ENCODE assay signal across 11 mouse cellular contexts in the genomic region with DNA sequence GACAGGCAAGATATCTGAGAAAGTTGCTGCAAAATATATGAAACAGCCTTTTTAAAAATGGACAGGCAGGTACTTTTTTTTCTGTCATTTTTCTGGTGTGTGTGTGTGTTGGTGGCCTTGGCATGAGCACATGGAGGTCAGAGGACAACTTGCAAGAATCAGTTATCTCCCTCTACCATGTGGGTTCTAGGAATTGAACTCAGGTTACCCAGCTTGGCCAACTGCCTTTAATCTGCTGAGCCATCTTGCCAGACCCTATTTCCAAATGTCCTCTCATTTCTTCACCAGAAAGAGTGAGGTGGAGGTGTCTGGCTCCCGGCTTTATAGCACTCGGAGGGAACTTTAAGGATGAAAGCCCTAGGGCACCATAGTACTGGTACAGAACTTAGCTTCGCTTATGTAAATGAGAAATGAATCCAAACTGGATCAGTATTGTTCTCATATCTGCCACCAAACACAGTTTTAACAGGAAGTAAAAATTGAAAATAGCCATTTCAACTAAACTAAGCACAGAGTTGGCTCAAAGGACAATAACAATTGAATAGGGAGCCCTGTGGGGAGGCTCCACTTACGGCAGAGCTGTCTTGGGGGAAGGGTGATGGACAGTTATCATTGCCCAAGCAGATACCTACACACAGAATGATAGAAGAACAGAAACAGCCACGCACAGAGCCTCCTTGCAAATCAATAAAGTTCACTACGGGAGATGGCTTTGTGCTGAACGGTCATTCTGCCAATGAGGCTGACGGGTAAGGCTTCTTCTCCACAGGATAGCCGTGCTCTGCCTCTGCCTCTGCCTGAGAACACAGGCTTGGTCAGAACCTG. TPM values are rescaled to one million over a fixed set of nuclear protein-coding genes. Genes with fewer than 3 reads are reported as not detected.
A peak's percentile ranks its signal among the peaks of the same experiment; 100 is the strongest.
DNase-seq lines count a peak whose midpoint lies in the region; ATAC-seq and TF ChIP-seq lines count a peak whose summit lies in the region.
"Had no signal": no experiment of that assay in that cellular context is flagged by ENCODE, and none has a peak within 500 bp of the region (broad histone marks: within the 10 kb centered on the region; RNA-seq: fewer than 3 reads in every experiment).

No protein-coding gene starts in this region.

- intact Hi-C loops in heart, postnatal 25 days (cut with DNase I), result loop anchor here (5.0 kb wide), 1 partner anchor 107 kb away; no protein-coding TSS in a partner anchor

- H3K27ac ChIP-seq in heart, embryonic 16.5 days (ENCODE audit: low read length), result peak overlapping the region; percentile 21; the same call in 1 of the 2 replicates
- H3K27ac ChIP-seq in MEL (ENCODE audit: control insufficient read depth, low read depth, low read length), result no peak overlapping the region
- H3K27ac ChIP-seq in liver, embryonic 13.5 days, result peak overlapping the region; percentile 89

- no peak overlapping the region for H3K4me2 ChIP-seq in heart, embryonic 16.5 days (ENCODE audit: low read depth, low read length)
- peak overlapping the region; percentile 37 for H3K4me2 ChIP-seq in liver, embryonic 13.5 days

- H3K27me3 ChIP-seq in heart, embryonic 16.5 days (ENCODE audit: control insufficient read depth, insufficient read depth, low read length), result no peaks in the 10 kb centered on the region
- no peaks in the 10 kb centered on the region for H3K27me3 ChIP-seq in MEL (ENCODE audit: control insufficient read depth in 1 of 2, insufficient read depth in 2 of 2, low read length in 2 of 2)
- H3K27me3 ChIP-seq in erythroblast, embryonic 14.5 days (ENCODE audit: control insufficient read depth), result no peaks in the 10 kb centered on the region
- H3K27me3 ChIP-seq in liver, embryonic 13.5 days, result no peaks in the 10 kb centered on the region

- no peaks in the 10 kb centered on the region for H3K79me2 ChIP-seq in MEL (ENCODE audit: control insufficient read depth, insufficient read depth, low read length, poor library complexity)

- no peak overlapping the region for H3K9ac ChIP-seq in heart, embryonic 16.5 days (ENCODE audit: low read length)
- no peak overlapping the region for H3K9ac ChIP-seq in MEL (ENCODE audit: control insufficient read depth, low read depth, low read length, poor library complexity, severe bottlenecking)
- H3K9ac ChIP-seq in liver, embryonic 13.5 days, result peak overlapping the region; percentile 61

- H3K4me1 ChIP-seq in heart, embryonic 16.5 days (ENCODE audit: control insufficient read depth, insufficient read depth, low read length), result peaks cover 16% of the 10 kb centered on the region
- H3K4me1 ChIP-seq in MEL (ENCODE audit: control insufficient read depth in 1 of 2, insufficient read depth in 2 of 2, low read length in 2 of 2), result peaks cover 4 to 7% of the 10 kb centered on the region in 2 experiments
- peaks cover 57% of the 10 kb centered on the region for H3K4me1 ChIP-seq in erythroblast, embryonic 14.5 days (ENCODE audit: control insufficient read depth)
- peaks cover 42% of the 10 kb centered on the region for H3K4me1 ChIP-seq in liver, embryonic 13.5 days (replicated peaks)

- no peaks in the 10 kb centered on the region for H3K9me3 ChIP-seq in heart, embryonic 16.5 days (replicated peaks; ENCODE audit: control insufficient read depth, low read length)
- no peaks in the 10 kb centered on the region for H3K9me3 ChIP-seq in MEL (replicated peaks; ENCODE audit: insufficient read depth, low read length)
- H3K9me3 ChIP-seq in erythroblast, embryonic 14.5 days (ENCODE audit: control insufficient read depth, low read length), result no peaks in the 10 kb centered on the region
- no peaks in the 10 kb centered on the region for H3K9me3 ChIP-seq in liver, embryonic 13.5 days (replicated peaks)

- TF ChIP-seq RAD21 in MEL (IDR thresholded peaks at IDR 0.05; ENCODE audit: low read depth, low read length), result no peak

- 85% methylated on average over 9 of the region's 9 CpGs for WGBS in heart, embryonic 16.5 days
- WGBS in liver, embryonic 13.5 days (ENCODE audit: insufficient replicate concordance), result 31% methylated on average over 9 of the region's 9 CpGs

- no peak for ATAC-seq in heart, embryonic 16.5 days (replicated peaks; ENCODE audit: extremely low read depth, insufficient read depth, low FRiP score)
- peak; percentile 89 for ATAC-seq in liver, embryonic 13.5 days (ENCODE audit: low read depth)

- H3K36me3 ChIP-seq in heart, embryonic 16.5 days (ENCODE audit: control insufficient read depth, insufficient read depth), result no peaks in the 10 kb centered on the region
- peaks cover 0 to 9% of the 10 kb centered on the region in 2 experiments; a peak in 2 of 4 replicates for H3K36me3 ChIP-seq in MEL (ENCODE audit: control insufficient read depth in 1 of 2, insufficient read depth in 2 of 2, low read length in 2 of 2)
- H3K36me3 ChIP-seq in erythroblast, embryonic 14.5 days (ENCODE audit: control insufficient read depth), result peaks cover 17% of the 10 kb centered on the region
- no peaks in the 10 kb centered on the region for H3K36me3 ChIP-seq in liver, embryonic 13.5 days

- no peak for TF ChIP-seq CTCF in MEL (IDR thresholded peaks at IDR 0.05 in 2 of 3, conservative IDR thresholded peaks at IDR 0.05 in 1 of 3; ENCODE audit: control insufficient read depth in 1 of 3, insufficient read depth in 1 of 3, low read depth in 2 of 3, low read length in 3 of 3, poor library complexity in 1 of 3, severe bottlenecking in 1 of 3)

- 0 out of 4 replicates have a peak, but pooled peaks of 1 of the 2 experiments have one; percentile 24 for TF ChIP-seq EP300 in MEL (IDR thresholded peaks at IDR 0.05; ENCODE audit: low read depth in 1 of 2, low read length in 2 of 2)

- TF ChIP-seq POLR2A in MEL (IDR thresholded peaks at IDR 0.05; ENCODE audit: control insufficient read depth in 1 of 2, insufficient read depth in 1 of 2, low read depth in 1 of 2, low read length in 2 of 2, poor library complexity in 1 of 2), result no peak

- no peak for DNase-seq in heart, postnatal 25 days (ENCODE audit: low spot score)
- DNase-seq in MEL (ENCODE audit: low read depth, low spot score), result no peak
- peak; percentile 66 for DNase-seq in liver, embryonic 13.5 days
- DNase-seq in urinary bladder, postnatal 10 days (ENCODE audit: low spot score), result no peak
- DNase-seq in layer of hippocampus, adult 9-10 months (ENCODE audit: low spot score), result no peak
- no peak for DNase-seq in layer of hippocampus, adult 11-12 months (ENCODE audit: low spot score)
- DNase-seq: cerebellum, postnatal 10 days; heart, postnatal 36 days; lung, postnatal 36 days had no signal

- H3K4me3 ChIP-seq in heart, embryonic 16.5 days (ENCODE audit: low read length), result no peak overlapping the region
- no peak overlapping the region for H3K4me3 ChIP-seq in MEL (ENCODE audit: control insufficient read depth in 1 of 2, insufficient read depth in 1 of 2, low read depth in 2 of 2, low read length in 2 of 2)
- H3K4me3 ChIP-seq in erythroblast, embryonic 14.5 days (replicated peaks), result peak overlapping the region; percentile 29
- H3K4me3 ChIP-seq in liver, embryonic 13.5 days (replicated peaks), result no peak overlapping the region

TF ChIP-seq in MEL, 35 proteins besides CTCF, POLR2A, EP300 and RAD21:
- peak; percentile 51; the same call in 1 of the 2 replicates for TF ChIP-seq MAX (IDR thresholded peaks at IDR 0.05; ENCODE audit: low read length)
- TF ChIP-seq TCF12 (IDR thresholded peaks at IDR 0.05; ENCODE audit: low read depth, low read length), result peak; percentile 41; the same call in 1 of the 2 replicates
- TF ChIP-seq TAL1 (IDR thresholded peaks at IDR 0.05; ENCODE audit: low read length), result peak; percentile 59
- no peak for TF ChIP-seq HCFC1 (IDR thresholded peaks at IDR 0.05; ENCODE audit: low read depth, low read length)

RNA-seq across cellular contexts. Expression of a gene that starts 18.9 kb away (rescaled TPM):
- 30.0 and 34.2 TPM in 2 replicates for polyA plus RNA-seq in heart, embryonic 16.5 days (2015; fragmentation: Nextera tagmentation; extraction: Ambion mirVana)
- total RNA-seq in heart, postnatal 25 days (2021), result 10 to 100 TPM; 16.0 to 16.2 TPM
- total RNA-seq in MEL (2012; rRNA removed), result 11.9 and 12.9 TPM in 2 replicates
- polyA plus RNA-seq in MEL (2012; ENCODE audit: insufficient read depth in 1 of 2, insufficient read length in 2 of 2, low read depth in 1 of 2, low replicate concordance in 2 of 2, missing spikeins in 1 of 2), result 10 to 100 TPM in 1 of 2 experiments, not detected in 1; 15.4 TPM
- polyA plus RNA-seq in erythroblast, embryonic 14.5 days (2012), result 8.3 and 9.3 TPM in 2 replicates
- 21.7 and 28.8 TPM in 2 replicates for polyA plus RNA-seq in liver, embryonic 13.5 days (2015; fragmentation: Nextera tagmentation; extraction: Ambion mirVana)

RNA-seq across cellular contexts. Expression of a gene that starts 22.6 kb away (rescaled TPM):
- 0.30 and 0.69 TPM in 2 replicates for polyA plus RNA-seq in heart, embryonic 16.5 days (2015; fragmentation: Nextera tagmentation; extraction: Ambion mirVana)
- under 1 TPM; 0.52 to 0.61 TPM for total RNA-seq in heart, postnatal 25 days (2021)
- total RNA-seq in MEL (2012; rRNA removed), result 0.26 and 0.27 TPM in 2 replicates
- under 1 TPM in 1 of 2 experiments, not detected in 1; 0.88 TPM for polyA plus RNA-seq in MEL (2012; ENCODE audit: insufficient read depth in 1 of 2, insufficient read length in 2 of 2, low read depth in 1 of 2, low replicate concordance in 2 of 2, missing spikeins in 1 of 2)
- polyA plus RNA-seq in erythroblast, embryonic 14.5 days (2012), result 0.29 and 0.81 TPM in 2 replicates
- 0.17 and 0.24 TPM in 2 replicates for polyA plus RNA-seq in liver, embryonic 13.5 days (2015; fragmentation: Nextera tagmentation; extraction: Ambion mirVana)
